In genomic region chr15:93310304-93310703, GRCm38 (mm10) we compare ENCODE assay signal across 4 mouse cellular contexts. TPM values are rescaled to one million over a fixed set of nuclear protein-coding genes. Genes with fewer than 3 reads are reported as not detected.
DNase-seq lines count a peak whose midpoint lies in the region; TF ChIP-seq lines count a peak whose summit lies in the region.
"Not testable (repeated sequence)": the region's sequence is repeated elsewhere in the genome, so short reads cannot be mapped to it uniquely, and the experiment has no call there.

No protein-coding gene starts in this region.

- not testable (repeated sequence) for TF ChIP-seq RAD21 in MEL (IDR thresholded peaks at IDR 0.05; ENCODE audit: low read depth, low read length)

- H3K36me3 ChIP-seq in ES-E14 (ENCODE audit: control insufficient read depth, insufficient read depth, low read length, poor library complexity, severe bottlenecking); MEL (ENCODE audit: control insufficient read depth in 1 of 2, insufficient read depth in 2 of 2, low read length in 2 of 2); liver, adult 2 months (ENCODE audit: control insufficient read depth, insufficient read depth, low read length): not testable (repeated sequence)

- H3K4me3 ChIP-seq in ES-E14 (ENCODE audit: insufficient read depth in 1 of 2, low read depth in 1 of 2, low read length in 2 of 2, poor library complexity in 1 of 2, severe bottlenecking in 1 of 2); MEL (ENCODE audit: control insufficient read depth in 1 of 2, insufficient read depth in 1 of 2, low read depth in 2 of 2, low read length in 2 of 2); liver, adult 2 months (ENCODE audit: insufficient read depth, low read depth, low read length): not testable (repeated sequence)

- not testable (repeated sequence) for H3K27ac ChIP-seq in ES-E14 (ENCODE audit: insufficient read depth, low read depth, low read length, poor library complexity, severe bottlenecking); MEL (ENCODE audit: control insufficient read depth, low read depth, low read length); liver, adult 2 months (replicated peaks; ENCODE audit: insufficient read depth, low read depth, low read length)

- peaks cover 13% of the 10 kb centered on the region; the same call in 1 of the 2 replicates for H3K79me2 ChIP-seq in MEL (ENCODE audit: control insufficient read depth, insufficient read depth, low read length, poor library complexity)
- peaks cover 21% of the 10 kb centered on the region; the same call in 1 of the 2 replicates for H3K79me2 ChIP-seq in liver, adult 2 months (ENCODE audit: control insufficient read depth, insufficient read depth, low read length)

- peak; percentile 28 for DNase-seq in 416B (ENCODE audit: low read depth)
- not testable (repeated sequence) for DNase-seq in ES-E14 (ENCODE audit: low read depth, low spot score); MEL (ENCODE audit: low read depth, low spot score)
- DNase-seq in liver, adult 2 months (ENCODE audit: extremely low read depth, low read depth, low spot score): peak; percentile 17

- not testable (repeated sequence) for TF ChIP-seq CTCF in MEL (IDR thresholded peaks at IDR 0.05 in 2 of 3, conservative IDR thresholded peaks at IDR 0.05 in 1 of 3; ENCODE audit: control insufficient read depth in 1 of 3, insufficient read depth in 1 of 3, low read depth in 2 of 3, low read length in 3 of 3, poor library complexity in 1 of 3, severe bottlenecking in 1 of 3); liver, adult 2 months (IDR thresholded peaks at IDR 0.05; ENCODE audit: low read depth, low read length)

- H3K4me1 ChIP-seq in ES-E14 (ENCODE audit: control insufficient read depth in 2 of 2, insufficient read depth in 2 of 2, low read length in 2 of 2, poor library complexity in 1 of 2); MEL (ENCODE audit: control insufficient read depth in 1 of 2, insufficient read depth in 2 of 2, low read length in 2 of 2); liver, adult 2 months (ENCODE audit: control insufficient read depth, insufficient read depth, low read length): not testable (repeated sequence)

- not testable (repeated sequence) for H3K9me3 ChIP-seq in ES-E14 (ENCODE audit: control insufficient read depth, insufficient read depth, low read depth, low read length); MEL (replicated peaks; ENCODE audit: insufficient read depth, low read length)

- H3K9ac ChIP-seq in ES-E14 (ENCODE audit: insufficient read depth, low read depth, low read length, poor library complexity, severe bottlenecking); MEL (ENCODE audit: control insufficient read depth, low read depth, low read length, poor library complexity, severe bottlenecking); liver, adult 2 months (ENCODE audit: low read depth, low read length): not testable (repeated sequence)

- not testable (repeated sequence) for TF ChIP-seq EP300 in MEL (IDR thresholded peaks at IDR 0.05; ENCODE audit: low read depth in 1 of 2, low read length in 2 of 2)

- in situ Hi-C loops in ES-E14 (cut with MboI; ENCODE audit: low sequenced_read_pairs in 2 of 2, unreplicated experiment in 2 of 2): not testable (repeated sequence)

- 98% methylated on average over 4 of the region's 4 CpGs for WGBS in liver, adult 2 months

- H3K27me3 ChIP-seq in MEL (ENCODE audit: control insufficient read depth in 1 of 2, insufficient read depth in 2 of 2, low read length in 2 of 2); liver, adult 2 months (ENCODE audit: control insufficient read depth, insufficient read depth, low read length): not testable (repeated sequence)

- not testable (repeated sequence) for TF ChIP-seq POLR2A in MEL (IDR thresholded peaks at IDR 0.05; ENCODE audit: control insufficient read depth in 1 of 2, insufficient read depth in 1 of 2, low read depth in 1 of 2, low read length in 2 of 2, poor library complexity in 1 of 2); liver, adult 2 months (IDR thresholded peaks at IDR 0.05; ENCODE audit: extremely low read depth, insufficient read depth, low read length)

TF ChIP-seq in ES-E14, 5 proteins besides CTCF, POLR2A, EP300 and RAD21:
- peak; percentile 72 for TF ChIP-seq ZNF384 (IDR thresholded peaks at IDR 0.05; ENCODE audit: low read depth, low read length)

TF ChIP-seq in MEL, 35 proteins besides CTCF, POLR2A, EP300 and RAD21:
- peak; percentile 53 for TF ChIP-seq ZNF384 (IDR thresholded peaks at IDR 0.05; ENCODE audit: low read depth, low read length)

RNA-seq across cellular contexts. Expression of gene Yaf2, which starts 26.4 kb away (rescaled TPM):
- total RNA-seq in ES-E14 (2012; rRNA removed) (7.3 and 19.8 TPM in 2 replicates), MEL (2012; rRNA removed) (37.7 and 39.7 TPM in 2 replicates)
- polyA plus RNA-seq in MEL (2012; ENCODE audit: insufficient read depth in 1 of 2, insufficient read length in 2 of 2, low read depth in 1 of 2, low replicate concordance in 2 of 2, missing spikeins in 1 of 2): 10 to 100 TPM in 1 of 2 experiments, not detected in 1; 50.7 TPM
- total RNA-seq in liver, adult 2 months (2014; rRNA removed): 14.8 and 16.6 TPM in 2 replicates
- 14.2 and 15.6 TPM in 2 replicates for polyA plus RNA-seq in liver, adult 2 months (2012; rRNA removed)

RNA-seq across cellular contexts. Expression of gene Gxylt1, which starts 35.3 kb away (rescaled TPM):
- total RNA-seq in ES-E14 (2012; rRNA removed): 22.7 and 27.7 TPM in 2 replicates
- 5.3 and 6.0 TPM in 2 replicates for total RNA-seq in MEL (2012; rRNA removed)
- 10 to 100 TPM in 1 of 2 experiments, 1 to 10 TPM in 1; 9.9 to 48.9 TPM for polyA plus RNA-seq in MEL (2012; ENCODE audit: insufficient read depth in 1 of 2, insufficient read length in 2 of 2, low read depth in 1 of 2, low replicate concordance in 2 of 2, missing spikeins in 1 of 2)
- 5.7 and 6.1 TPM in 2 replicates for total RNA-seq in liver, adult 2 months (2014; rRNA removed)
- polyA plus RNA-seq in liver, adult 2 months (2012; rRNA removed): 1.4 and 1.5 TPM in 2 replicates
